Mouse (Mus musculus): ENCODE results near the gene Cnih1. TPM values are rescaled to one million over a fixed set of nuclear protein-coding genes. Genes with fewer than 3 reads are reported as not detected.
"Not testable (repeated sequence)": the region's sequence is repeated elsewhere in the genome, so short reads cannot be mapped to it uniquely, and the experiment has no call there.

The Cnih1 gene
- polyA plus RNA-seq, 1 experiment from 2014 or later, result 209 TPM

DNA sequence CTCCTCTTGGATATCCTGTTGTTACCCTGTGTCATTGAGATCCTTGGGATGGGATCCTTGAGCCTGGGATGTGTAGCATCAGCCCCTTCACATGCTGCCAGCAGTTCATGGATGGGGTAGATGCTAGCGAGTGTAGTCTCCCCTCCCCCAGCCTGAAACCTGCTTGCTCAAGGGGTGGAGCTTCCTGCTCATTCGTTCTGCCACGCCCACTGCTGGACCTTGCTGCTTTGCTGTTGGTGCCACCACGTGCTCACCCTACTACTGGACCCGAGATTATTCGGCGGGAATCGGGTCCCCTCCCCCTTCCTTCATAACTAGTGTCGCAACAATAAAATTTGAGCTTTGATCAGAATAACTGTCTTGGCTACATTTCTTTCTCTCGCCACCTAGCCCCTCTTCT is 33.8 kb downstream of the Cnih1 start:
- not testable (repeated sequence) for H3K9me3 ChIP-seq; H3K4me1 ChIP-seq (replicated peaks); H3K9ac ChIP-seq; H3K27ac ChIP-seq; ATAC-seq; H3K36me3 ChIP-seq; H3K4me3 ChIP-seq (replicated peaks); H3K27me3 ChIP-seq (replicated peaks); H3K4me2 ChIP-seq (replicated peaks)
- 68% methylated on average over 9 of the region's 10 CpGs for WGBS

DNA sequence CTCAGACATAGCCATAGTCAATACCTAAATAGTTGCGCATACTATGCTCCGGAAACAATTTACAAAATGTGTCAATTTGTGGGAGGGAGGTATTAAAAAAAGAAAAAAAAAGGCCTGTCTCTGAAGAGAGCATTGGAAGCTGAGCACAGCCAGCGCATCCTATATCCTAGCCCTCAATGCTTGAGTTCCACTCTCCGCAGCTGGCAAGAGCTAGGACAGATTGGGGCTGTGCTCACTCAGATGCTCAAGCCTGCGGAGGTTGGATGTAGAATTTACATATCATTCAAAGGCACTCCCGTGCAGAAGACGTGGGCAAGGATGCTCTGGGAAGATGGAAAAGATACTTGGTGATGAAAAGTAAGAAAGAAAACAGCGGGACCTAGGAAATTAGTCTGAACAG is 42.8 kb downstream of the Cnih1 start:
- no peaks in the 10 kb centered on the region for H3K27me3 ChIP-seq (replicated peaks)
- no peak overlapping the region for H3K27ac ChIP-seq
- H3K9ac ChIP-seq, result no peak overlapping the region
- ATAC-seq, result no peak
- no peaks in the 10 kb centered on the region for H3K36me3 ChIP-seq
- H3K4me1 ChIP-seq (replicated peaks), result no peaks in the 10 kb centered on the region
- H3K9me3 ChIP-seq, result no peaks in the 10 kb centered on the region
- H3K4me3 ChIP-seq (replicated peaks), result no peak overlapping the region
- H3K4me2 ChIP-seq (replicated peaks), result no peak overlapping the region
- WGBS, result 94% methylated on average over 8 of the region's 8 CpGs

DNA sequence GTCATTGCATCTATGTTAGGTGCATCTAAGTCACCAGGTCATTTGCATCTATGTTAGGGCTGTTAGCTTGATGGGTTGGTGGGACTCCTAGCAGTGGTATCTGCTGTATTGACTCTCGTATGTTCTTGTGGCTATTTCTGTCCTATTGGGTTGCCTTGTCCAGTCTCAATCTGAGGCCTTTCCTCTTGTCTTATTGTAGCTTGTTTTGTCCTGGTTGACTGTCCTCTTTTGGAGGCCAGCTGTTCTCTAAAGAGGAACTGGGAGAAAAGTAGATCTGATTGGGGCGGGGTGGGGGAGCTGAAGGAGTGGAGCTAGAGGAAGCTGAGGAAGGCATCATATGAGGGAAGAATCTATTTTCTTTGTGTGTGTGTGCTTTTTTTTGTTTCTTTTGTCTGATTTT is 45.5 kb downstream of the Cnih1 start:
- Histone ChIP-seq H3K36me3 (no peaks in the 10 kb centered on the region), H3K4me2 (replicated peaks) (no peak overlapping the region), H3K9ac (no peak overlapping the region), H3K4me3 (replicated peaks) (no peak overlapping the region), H3K27ac (no peak overlapping the region), H3K9me3 (no peaks in the 10 kb centered on the region), H3K27me3 (replicated peaks) (no peaks in the 10 kb centered on the region), H3K4me1 (replicated peaks) (no peaks in the 10 kb centered on the region)
- no peak for ATAC-seq
- WGBS, result 90% methylated on average over 2 of the region's 2 CpGs

DNA sequence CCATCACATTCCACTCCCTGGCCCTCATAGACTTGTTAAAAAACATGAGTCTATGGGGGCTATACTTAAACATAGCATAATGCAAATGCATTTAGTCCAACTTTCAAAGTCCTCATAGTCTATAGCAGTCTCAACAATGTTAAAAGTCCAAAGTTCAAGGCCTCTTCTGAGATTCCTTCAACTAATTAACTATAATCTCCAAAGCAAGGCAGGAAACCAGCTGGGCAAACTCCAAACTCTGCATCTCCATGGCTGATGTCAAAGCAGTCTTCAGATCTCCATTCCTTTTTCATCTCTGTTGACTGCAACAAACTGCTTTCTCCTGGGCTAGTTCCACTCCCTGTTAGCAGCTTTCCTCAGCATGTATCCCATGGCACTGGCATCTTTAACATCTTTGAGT is 50.9 kb downstream of the Cnih1 start:
- not testable (repeated sequence) for H3K4me2 ChIP-seq (replicated peaks); H3K36me3 ChIP-seq; H3K27ac ChIP-seq; H3K9me3 ChIP-seq; ATAC-seq; H3K9ac ChIP-seq; H3K4me1 ChIP-seq (replicated peaks); H3K27me3 ChIP-seq (replicated peaks); H3K4me3 ChIP-seq (replicated peaks)

DNA sequence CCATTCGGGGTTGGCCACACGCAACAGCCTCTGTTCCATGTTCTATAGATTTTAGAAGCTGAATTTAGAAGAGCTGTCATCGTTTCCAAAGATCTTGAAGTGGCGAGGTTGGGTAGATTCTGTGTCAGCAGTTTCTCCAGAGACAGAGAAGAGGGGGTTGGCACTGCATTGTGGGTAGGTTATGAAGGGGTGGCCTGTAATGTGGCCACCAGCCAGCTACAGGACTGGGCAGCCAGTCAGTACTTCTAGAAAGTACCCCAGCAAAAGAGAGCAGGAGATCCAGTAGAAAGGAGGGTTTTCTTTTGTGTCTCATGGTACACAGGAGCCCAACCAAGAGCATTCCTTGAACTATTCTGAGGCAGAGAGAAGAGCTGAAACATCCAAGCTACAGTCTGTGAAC is 51.8 kb downstream of the Cnih1 start:
- H3K4me2 ChIP-seq (replicated peaks), result no peak overlapping the region
- WGBS, result 87% methylated on average over 4 of the region's 4 CpGs
- no peak overlapping the region for H3K9ac ChIP-seq
- no peaks in the 10 kb centered on the region for H3K27me3 ChIP-seq (replicated peaks)
- no peaks in the 10 kb centered on the region for H3K36me3 ChIP-seq
- no peak overlapping the region for H3K27ac ChIP-seq
- no peak for ATAC-seq
- no peaks in the 10 kb centered on the region for H3K4me1 ChIP-seq (replicated peaks)
- no peaks in the 10 kb centered on the region for H3K9me3 ChIP-seq
- H3K4me3 ChIP-seq (replicated peaks), result no peak overlapping the region

DNA sequence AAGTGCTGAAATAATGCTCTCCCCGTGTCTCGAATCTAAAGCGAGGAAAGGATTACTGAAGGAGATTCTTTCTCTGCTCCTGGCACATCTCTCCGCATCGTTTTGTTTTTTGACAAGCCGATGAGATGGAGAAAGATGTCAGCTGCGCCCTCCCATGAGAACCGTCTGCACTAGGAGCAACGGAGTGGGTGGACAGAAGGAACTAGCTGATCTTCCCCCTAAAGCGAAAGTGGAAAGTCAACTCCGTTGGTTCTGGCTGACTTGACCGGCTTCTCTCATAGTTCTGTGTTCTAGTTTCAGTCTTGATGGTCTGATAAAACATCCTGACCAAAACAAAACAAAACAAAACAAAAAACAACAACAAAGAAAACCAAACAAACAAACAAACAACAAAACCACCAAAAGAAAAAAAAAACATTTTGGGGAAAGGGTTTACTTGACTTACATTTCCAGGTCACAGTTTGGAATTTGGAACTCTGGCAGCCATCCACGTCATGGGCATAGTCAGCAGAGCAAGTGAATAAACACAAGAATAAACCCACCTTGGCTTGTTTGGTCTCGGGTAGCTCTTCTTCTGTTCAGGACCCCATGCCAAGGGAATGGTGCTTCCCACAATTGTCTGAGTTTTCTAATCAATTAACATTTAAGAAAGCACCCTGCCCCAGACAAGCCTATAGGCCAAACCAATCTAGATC is 53.3 kb downstream of the Cnih1 start:
- no peaks in the 10 kb centered on the region for H3K9me3 ChIP-seq
- 83% methylated on average over 14 of the region's 14 CpGs for WGBS
- H3K36me3 ChIP-seq, result no peaks in the 10 kb centered on the region
- no peak overlapping the region for H3K27ac ChIP-seq
- H3K4me3 ChIP-seq (replicated peaks), result no peak overlapping the region
- no peak for ATAC-seq
- no peak overlapping the region for H3K9ac ChIP-seq
- no peak overlapping the region for H3K4me2 ChIP-seq (replicated peaks)
- H3K4me1 ChIP-seq (replicated peaks), result no peaks in the 10 kb centered on the region
- no peaks in the 10 kb centered on the region for H3K27me3 ChIP-seq (replicated peaks)

DNA sequence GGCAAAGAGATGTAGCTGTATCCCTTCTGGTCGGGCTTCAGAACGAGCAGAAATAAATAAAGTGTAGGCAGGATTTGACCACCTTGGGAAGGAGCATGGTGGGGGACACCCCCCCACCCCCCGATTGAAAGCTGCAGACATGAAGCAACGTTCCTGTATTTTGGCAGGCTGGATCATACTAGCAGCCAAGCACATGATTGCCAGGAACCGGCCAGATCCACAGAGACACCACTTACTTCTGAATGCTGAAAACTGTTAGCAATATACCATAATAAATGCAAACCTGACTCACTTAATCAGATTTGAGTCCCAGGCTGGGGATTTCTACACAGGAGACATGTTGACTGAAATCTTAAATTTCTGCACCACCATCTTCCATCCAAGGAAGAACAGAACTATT is 53.9 kb downstream of the Cnih1 start:
- no peaks in the 10 kb centered on the region for H3K4me1 ChIP-seq (replicated peaks)
- no peak overlapping the region for H3K27ac ChIP-seq
- no peaks in the 10 kb centered on the region for H3K27me3 ChIP-seq (replicated peaks)
- H3K9me3 ChIP-seq, result no peaks in the 10 kb centered on the region
- H3K4me3 ChIP-seq (replicated peaks), result no peak overlapping the region
- WGBS, result 72% methylated on average over 5 of the region's 5 CpGs
- H3K4me2 ChIP-seq (replicated peaks), result no peak overlapping the region
- no peak overlapping the region for H3K9ac ChIP-seq
- H3K36me3 ChIP-seq, result no peaks in the 10 kb centered on the region
- no peak for ATAC-seq

DNA sequence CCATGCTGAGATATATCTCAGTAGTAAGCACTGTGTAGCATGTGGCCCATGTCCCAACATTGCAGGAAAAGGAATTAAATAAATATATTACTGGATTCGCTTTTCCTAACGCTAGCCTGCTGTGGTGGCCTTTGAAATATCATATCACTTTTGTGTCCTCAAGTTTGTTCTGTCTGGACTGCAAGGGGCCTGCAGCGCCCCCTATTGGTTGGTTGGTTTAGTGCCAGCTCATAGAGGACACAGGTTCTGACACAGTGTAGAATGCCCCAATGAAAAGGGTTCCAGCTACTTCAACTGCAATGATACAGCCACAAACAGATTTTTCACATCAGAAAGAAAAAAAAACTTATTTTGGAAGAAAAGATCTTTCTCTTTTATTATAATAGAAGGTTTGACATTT is 62.5 kb downstream of the Cnih1 start:
- ATAC-seq, result no peak
- Histone ChIP-seq H3K4me2 (replicated peaks) (no peak overlapping the region), H3K9ac (no peak overlapping the region), H3K27me3 (replicated peaks) (no peaks in the 10 kb centered on the region), H3K27ac (no peak overlapping the region), H3K9me3 (no peaks in the 10 kb centered on the region), H3K36me3 (no peaks in the 10 kb centered on the region), H3K4me3 (replicated peaks) (no peak overlapping the region), H3K4me1 (replicated peaks) (0 out of 2 replicates have a peak, but pooled peaks cover 9% of the 10 kb centered on the region)
- WGBS, result 51% methylated on average over 3 of the region's 3 CpGs

Other genes with a start within 250 kb of the Cnih1 start
- 59.3 and 60.0 TPM in 2 replicates for gene Cdkn3, start 27.9 kb downstream of the Cnih1 start, polyA plus RNA-seq (2015; fragmentation: Nextera tagmentation; extraction: Ambion mirVana)
- 48.7 and 55.4 TPM in 2 replicates for gene Gmfb, start 33.8 kb upstream of the Cnih1 start, polyA plus RNA-seq (2015; fragmentation: Nextera tagmentation; extraction: Ambion mirVana)
- 21.6 and 22.7 TPM in 2 replicates for gene Cgrrf1, start 43.7 kb upstream of the Cnih1 start, polyA plus RNA-seq (2015; fragmentation: Nextera tagmentation; extraction: Ambion mirVana)
- 5.2 and 5.4 TPM in 2 replicates for gene Samd4, start 94.4 kb upstream of the Cnih1 start, polyA plus RNA-seq (2015; fragmentation: Nextera tagmentation; extraction: Ambion mirVana)